Mouse (Mus musculus) granulocyte monocyte progenitor cell, adult 5-6 weeks (primary cell): Measurements from ENCODE around the gene Sema3a. TPM values are rescaled to one million over a fixed set of nuclear protein-coding genes. Genes with fewer than 3 reads are reported as not detected.
"Not testable (repeated sequence)": the region's sequence is repeated elsewhere in the genome, so short reads cannot be mapped to it uniquely, and the experiment has no call there.

Source experiments
- ATAC-seq: replicated peaks from 2 replicates; pipeline ENCODE4 v1.8.0; 2016; ENCODE audit warnings: mild to moderate bottlenecking, moderate TSS enrichment, inconsistent platforms; ENCODE audit not compliant: poor library complexity, severe bottlenecking
- total RNA-seq, 2 experiments: library from RNA; stranded (forward) in 1 of 2; stranded (reverse) in 1 of 2; fragments of 200-712, 200-1000 nt in 1 of 2; fragments of >200 nt in 1 of 2; fragmentation: Nextera tagmentation in 1 of 2; gene quantifications; 2 replicates each; pipeline ENCODE4 v1.2.3; 2014 to 2017

Gene Sema3a
- total RNA-seq, 2 experiments from 2014 or later, result not detected

DNA sequence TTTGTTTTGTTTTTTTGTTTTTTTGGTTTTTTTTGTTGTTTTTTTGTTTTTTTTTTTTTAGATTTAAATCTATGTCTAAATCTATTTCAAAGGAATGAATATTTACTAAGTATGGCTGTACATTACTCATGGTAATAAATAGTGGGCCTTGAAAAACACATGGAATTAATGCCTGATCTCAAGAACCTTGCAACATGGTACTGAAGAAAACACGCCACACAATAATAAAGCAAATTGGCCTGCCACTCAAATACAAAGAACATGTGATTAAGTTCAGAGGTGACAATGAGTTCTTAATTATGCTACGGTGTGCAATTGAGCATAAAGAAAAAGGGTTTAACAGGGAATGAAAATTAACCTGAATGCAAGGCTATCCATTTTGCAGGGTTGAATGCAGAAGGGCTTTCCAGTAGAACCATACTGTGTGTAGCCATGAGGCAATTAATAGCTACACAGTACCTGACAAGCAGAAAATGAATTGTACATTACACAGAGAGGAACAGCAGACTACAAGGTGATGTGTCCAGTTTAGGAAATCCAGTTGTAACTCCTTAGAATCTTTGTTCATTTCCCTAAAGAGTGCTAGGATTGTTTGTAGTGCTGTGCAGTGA, 288.8 kb downstream of the Sema3a start:
- no peak for ATAC-seq

DNA sequence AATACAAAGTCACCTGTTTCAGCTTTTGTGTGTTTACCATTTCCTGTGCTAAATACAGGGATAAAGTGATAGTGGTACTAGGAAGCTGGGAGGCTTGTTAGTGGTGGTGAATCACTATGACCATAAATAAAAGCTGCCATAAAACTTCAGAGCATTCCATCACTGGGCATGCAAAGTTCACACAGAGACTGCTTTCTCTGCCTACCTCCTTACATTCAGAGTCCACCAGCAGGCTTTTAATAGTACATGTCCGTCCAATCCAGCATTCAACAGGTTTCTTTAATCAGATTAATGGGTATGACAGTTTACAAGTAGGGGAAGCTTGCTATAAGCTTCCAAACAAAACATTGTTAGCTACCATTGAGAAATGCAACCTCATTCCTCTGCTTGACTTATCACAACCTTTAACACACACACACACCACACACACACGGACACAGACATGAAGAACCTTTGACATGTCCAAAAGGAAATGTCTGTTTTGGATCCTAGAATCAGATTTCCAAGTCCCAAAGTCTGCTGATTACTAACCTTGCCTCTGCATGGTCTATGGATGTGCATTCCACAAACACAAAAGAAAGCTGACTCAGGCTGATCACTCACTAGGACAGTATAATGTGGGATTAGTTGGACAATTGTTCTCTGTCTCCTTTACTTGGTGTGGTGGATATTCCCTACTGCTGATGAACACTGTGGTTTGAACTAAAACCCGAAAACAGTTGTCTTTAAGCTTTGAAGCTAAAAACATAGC, 291.9 kb downstream of the Sema3a start:
- ATAC-seq, result no peak

DNA sequence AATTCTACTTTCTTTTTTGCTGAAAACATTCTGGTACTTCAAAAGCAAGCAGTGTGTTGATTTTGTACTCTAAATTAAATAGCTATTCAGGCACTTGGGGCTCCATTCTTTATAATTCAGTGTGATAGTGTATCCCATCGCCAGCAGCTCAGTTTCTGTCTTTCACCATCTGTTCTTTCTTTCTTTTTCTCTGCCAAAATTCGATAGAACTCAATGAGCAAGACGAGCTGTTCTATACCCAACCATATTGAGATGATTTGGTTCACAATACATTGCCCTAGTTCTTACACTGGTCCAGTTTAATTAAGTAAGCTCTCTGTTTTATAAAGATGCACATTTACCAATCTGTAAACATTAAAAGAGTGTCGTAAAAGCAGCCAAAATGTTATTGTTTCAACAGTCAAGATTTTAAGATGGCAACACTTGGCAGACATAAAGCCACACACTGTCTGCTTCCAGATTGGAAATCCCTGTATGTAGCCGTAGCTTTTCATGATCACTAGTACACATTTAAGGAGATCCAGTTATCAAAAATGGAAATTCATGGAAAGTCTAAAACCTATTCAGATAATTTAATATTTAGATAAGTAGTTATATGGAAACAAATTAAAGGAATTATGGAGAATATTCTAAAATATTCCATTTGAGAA, 296.2 kb downstream of the Sema3a start:
- no peak for ATAC-seq

DNA sequence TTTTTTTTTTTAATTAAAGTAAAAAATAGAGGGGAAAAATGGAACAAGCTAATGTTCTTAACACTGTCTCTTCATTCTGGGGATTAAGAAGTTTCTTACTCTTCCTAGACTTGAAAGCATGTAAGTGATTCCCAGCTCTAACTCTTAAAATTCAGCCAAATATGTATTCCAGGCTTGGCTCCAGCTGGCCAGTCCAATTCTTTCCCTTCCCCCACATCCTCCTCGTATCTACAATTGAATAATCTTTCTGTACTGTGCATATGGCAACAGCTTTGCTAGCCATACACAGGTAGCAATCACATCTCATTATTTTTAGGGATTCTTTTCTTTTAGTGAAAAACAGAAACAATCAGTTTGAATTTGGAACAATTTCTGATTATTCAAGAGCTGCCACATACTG, 303.5 kb downstream of the Sema3a start:
- no peak for ATAC-seq

DNA sequence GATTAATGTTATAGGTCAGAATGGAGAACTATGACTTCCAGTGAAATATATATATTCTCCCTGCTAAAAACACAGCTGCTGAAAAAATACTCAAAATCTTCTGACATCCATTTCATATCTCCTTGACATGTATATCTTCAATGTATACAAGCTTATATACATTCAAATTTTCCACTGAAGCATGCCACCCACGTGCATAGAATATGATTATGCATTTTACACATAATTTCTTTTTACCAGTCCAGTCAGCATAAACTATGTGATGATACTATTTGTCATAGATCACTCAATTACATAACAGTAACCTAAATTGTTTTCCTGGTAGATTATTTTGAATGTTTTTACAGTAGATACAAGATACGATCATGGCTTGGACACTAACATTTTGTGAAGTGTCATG, 306.6 kb downstream of the Sema3a start:
- ATAC-seq, result no peak

DNA sequence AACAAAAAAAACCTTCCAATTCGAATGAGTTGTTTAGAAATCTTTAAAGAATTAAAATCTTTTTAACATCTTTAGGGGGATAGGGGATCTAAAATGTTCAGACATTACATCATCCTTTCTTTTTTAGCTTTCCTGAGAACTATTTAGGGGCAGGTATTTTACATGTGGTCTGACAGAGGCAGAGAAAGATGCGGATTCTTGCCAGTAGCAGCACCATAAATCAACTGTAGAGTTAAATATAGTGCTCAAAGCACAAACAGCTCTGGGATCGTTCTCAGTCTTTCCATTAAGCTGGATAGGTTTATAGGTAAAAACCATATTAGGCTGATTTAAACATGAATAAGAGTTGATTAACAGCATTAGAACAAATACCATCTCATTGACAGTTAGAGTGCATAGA, 307.4 kb downstream of the Sema3a start:
- no peak for ATAC-seq

DNA sequence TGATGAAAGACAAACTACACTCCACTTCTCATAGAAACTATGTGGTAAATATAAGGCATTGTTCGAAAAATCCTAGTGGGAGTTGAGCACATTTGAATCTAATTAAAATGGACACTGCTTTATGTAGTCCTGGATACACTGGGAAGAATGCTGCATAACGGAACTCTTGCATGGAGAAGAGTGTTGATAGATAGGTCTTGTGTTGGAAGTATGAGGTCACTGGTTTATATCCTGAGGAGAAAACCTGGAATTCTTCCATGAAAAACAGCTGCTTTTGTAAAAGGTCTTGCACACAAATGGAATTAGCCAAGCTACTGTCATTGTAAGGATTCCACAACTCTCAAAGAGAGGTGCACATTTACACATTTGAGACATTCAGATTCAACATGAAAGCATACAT, 308.1 kb downstream of the Sema3a start:
- no peak for ATAC-seq

DNA sequence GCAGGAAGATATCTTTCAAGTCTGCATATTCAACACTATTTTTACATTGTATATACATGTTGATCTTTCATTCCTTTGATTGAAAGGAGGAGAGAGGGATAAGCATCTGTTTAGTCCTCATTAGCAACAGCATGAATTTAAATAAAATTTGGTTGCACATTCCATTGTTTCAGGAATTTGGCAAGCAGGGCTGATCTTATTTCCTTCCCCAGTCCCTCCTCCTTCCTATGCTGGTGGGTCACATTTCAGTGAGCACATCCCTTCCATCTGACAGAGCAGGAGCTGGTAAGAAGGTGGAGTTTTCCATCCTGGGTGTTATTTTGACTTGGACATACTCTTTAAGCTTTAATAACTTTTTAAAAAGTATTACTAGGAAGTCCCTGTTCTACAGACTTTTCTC, 315.9 kb downstream of the Sema3a start:
- no peak for ATAC-seq

DNA sequence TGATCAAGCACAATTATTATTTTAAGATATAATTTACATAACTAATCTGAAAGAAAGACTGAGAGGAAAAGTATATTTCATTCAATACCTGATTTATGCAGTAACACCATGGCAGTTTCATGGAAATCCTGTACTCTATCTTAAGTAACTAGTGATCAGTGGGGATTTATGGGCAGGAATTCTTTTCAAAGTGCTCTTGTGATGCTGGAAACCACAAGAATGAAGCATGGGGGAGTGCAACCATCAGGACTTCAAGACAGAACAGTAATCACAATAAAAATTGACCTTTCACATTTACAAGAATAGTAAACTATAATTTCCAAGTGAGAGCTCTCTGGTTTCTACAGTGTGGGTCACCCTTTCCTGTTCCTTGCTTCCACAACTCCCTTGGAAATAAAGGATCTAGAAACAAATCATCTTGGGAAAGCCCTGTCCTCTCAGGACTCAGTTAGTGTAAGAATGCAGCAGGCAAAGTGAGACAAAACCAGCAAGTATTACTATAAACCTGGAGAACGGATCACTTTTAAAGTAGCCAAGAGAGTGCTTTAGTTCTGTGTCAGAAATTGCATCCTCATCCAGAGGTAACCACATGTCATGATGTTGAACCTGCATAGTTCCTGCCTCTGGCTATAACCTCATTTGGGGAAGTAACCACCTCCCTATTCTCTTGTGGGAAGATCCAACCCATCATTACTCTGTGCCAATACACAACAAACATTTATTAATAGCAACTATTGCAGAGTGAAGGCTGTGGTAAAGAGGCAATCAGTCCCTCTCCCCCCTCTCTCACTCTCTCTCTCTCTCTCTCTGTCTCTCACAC, 335.2 kb downstream of the Sema3a start:
- ATAC-seq, result peak; percentile 56

DNA sequence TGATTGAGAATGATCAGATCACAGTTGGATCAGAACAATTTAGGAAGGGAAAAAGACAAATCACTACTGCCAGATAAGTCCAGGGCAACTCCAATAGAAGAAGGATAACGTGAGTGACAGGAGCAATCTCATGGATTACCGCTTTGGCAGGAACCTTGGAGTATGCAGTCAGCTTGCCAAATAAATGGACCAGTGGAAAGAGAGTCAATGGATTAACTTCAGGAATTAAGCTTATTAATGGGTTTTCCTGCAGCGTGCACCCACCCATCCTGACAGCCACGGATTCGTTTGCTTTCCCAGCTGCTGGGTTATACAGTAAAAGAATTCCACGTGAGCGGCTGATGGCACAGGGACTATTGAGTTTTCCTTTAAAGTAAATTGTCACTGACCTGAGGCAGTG, 343.6 kb downstream of the Sema3a start:
- ATAC-seq, result no peak

DNA sequence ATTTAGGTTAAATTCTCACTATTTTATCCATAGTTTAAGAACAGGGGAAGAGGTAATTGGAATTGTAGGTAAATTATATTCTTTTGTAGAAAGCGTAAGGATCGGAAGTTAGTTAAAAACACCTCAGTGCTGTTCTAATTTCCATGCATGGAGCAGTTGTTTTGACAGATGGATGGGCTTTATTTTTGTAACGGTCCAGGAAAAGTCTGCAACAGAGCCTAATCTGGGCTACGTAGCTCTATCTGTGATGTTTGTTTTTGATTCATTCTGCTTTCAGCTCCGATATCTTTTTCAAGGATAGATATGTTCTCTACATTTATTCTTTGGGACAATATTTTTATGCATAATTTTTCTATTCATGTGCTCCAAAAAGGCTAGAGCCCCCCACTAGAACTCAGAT, 344.2 kb downstream of the Sema3a start:
- no peak for ATAC-seq

DNA sequence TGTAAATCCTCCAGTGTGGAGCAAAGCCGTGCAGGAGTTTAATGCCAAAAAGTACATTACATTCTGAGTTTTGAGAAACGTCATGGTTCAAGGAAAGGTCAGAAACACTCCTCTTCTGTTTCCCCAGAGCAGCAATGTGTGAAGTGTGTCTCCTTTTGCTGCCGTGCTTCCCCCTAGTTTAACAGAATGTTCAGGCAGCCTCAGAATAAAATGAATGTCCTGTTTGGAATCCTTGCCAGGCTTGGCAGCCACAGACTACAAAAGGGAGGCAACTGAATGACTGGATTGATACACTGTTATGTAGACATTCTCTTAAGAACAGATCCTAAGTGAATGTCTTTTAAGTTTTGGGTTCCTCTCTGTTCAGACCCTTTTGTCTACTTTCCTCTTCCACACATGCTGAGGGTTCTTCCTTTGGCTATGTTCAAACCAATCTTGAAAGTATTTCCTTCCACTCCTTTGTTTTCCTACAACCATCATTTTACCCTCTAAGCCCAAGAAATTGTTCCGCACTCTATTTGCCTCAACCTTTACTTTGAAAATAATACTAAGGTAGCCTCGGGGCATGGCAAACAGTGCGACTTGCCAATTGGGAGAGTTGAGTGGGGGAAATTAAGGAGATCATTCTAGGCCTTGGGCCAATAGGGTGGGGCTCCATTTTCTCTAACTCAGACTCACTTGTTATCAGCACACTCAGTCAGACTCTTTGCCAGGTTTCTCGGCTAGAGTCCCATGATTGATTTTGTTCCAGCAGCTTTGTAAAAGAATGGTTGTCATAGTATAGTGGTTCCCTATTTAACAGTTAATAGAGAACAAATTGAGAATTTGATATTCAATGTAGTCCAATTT, 345.1 kb downstream of the Sema3a start:
- no peak for ATAC-seq

DNA sequence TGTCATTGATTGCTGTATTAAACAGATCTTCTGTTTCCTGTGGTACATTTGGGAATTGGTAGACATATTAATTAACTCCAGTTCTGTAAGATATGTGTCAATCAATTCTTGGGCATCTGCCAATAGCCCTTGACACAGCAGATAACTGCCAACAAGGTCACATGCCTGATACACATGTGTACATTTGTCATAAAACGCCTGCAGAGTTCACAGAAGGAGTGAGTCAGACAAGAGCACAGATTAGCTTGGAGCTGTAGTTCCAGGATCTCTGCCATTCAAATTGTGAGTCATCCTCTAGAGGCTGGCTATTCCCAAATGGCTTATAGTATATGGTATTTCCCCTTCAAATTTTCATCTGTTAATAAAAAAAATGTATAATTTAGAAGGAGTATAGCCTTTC, 352.4 kb downstream of the Sema3a start:
- ATAC-seq, result no peak

DNA sequence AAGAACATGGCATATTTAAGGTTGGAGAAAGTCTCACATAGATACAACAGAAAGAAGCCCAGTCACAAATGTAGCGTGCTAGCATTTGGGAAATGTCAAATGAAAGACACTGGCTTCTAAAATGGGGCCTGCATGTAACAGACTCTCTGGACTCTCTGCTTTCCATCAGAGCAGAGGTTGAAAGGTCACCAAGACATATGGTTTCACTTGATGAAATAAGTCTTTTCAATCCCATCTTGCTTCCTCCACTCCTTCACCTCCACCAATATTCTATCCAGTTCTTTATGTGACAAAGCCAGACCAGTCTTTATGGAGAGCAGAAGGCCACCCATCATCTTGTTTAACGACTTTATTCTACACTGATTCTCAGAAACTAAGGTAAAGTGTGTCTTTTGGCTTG, 363.5 kb downstream of the Sema3a start:
- ATAC-seq, result no peak

DNA sequence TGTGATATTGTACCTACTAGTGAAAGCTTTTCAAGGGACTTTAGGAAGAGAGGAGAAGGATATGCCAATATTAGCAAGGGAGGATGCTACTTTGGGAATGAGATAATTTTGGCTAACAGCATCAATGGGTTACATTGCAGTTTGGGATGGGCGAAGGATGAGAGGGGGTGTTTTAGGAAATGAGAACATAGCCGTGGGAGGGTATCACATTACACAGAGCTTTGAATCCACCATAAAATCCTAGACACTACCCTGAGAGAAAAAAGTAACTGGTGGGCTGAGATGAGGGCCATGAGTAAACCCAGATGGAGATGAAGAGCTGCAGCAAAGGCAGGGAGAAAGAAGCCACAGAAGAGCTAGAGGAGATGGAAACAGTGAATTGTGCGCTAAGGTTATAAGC, 370.8 kb downstream of the Sema3a start:
- ATAC-seq, result not testable (repeated sequence)

DNA sequence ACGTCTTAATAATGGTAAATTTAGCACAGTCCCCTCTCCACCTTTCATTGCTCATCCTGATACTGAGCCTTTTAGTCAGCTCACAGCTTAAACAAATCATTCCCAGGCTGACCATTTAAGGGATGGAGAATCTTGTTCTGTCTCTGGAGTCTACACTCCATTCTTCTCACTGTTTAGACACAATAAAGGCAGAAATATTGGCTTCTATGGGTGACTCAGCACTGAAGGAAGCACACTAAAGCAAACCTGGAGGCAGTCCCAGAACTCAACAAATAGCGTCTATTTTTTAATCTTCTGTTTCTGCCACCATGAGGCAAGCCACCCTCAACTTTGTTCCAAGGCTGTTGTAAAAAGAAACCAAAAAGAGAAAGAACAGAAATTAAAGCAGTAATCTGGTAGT, 374.6 kb downstream of the Sema3a start:
- no peak for ATAC-seq

DNA sequence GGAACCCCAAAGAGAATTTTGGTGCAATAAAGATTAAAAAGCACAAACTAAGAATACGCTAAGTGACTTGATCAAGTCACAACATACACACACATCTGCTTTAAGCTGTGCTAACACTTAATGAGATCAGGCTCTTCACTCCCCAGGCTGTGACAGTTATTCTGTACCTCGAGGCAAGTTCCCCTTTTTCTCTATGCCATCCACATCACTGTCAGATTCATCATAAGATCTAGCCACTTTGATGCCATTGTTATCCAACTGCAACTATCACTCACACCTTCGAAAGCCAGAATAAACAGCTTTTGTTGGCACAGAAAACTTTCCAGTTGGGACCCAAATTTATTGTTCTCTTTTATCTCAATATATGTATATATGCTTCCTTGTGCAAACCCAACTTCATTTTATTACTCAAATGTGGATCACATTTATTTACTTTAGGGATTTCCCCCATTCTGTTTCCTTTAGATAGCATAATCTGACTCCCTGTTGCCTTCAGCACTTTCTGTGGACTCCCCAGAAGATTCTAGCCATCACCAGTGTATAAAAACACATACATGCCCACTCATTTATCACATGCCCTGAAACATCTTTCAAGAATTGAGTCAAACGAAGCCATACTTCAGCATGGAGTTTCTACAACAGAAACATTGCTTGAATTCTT, 380.8 kb downstream of the Sema3a start:
- peak; percentile 53; the same call in 1 of the 2 replicates for ATAC-seq

DNA sequence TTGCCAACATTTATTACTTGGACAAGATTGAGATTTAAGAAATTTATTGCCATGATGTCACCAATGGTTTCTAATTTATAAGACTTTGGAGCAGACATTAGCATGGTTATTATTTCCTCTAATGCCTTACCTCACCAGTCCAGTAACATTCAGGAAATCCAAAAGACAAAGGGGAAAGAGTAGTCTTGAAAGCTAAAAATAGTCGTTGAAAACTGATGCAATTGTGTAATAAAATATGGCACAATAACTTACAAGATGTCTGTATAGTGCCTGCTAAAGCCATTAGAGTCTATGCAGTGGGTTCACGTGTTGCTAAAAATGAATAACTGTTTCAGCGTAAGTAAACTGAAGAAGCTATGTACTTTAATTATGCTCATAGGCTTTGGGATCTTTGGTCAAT, 383.9 kb downstream of the Sema3a start:
- peak; percentile 82 for ATAC-seq

DNA sequence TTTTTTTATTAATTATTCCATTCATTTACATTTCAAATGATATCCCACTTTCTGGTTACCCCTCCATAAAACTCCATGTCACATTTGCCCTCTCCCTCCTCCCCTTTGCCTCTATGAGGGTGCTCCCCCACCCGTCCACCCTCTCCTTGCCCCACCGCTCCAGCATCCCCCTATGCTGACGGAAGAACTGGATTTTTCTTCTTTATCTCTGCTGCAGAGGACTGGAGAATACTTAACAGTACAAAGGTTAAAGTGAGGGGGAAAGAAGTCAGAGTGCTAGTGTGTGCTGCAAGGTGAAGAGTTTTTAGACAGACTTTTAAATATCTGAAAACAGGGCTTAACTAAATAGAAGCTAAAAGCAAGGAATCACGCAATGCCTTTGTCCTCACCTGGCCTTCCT, 391.8 kb downstream of the Sema3a start:
- ATAC-seq, result no peak
